Mouse (Mus musculus) heart, embryonic 11.5 days (tissue): ENCODE measurements around the gene Gm43302. TPM values are rescaled to one million over a fixed set of nuclear protein-coding genes. Genes with fewer than 3 reads are reported as not detected.
"Not testable (repeated sequence)": the region's sequence is repeated elsewhere in the genome, so short reads cannot be mapped to it uniquely, and the experiment has no call there.

Source experiments
- ATAC-seq: fragments of 200-750 bp; cut with Nextera tagmentation; replicated peaks from 2 replicates; pipeline ENCODE4 v1.8.0; 2017; ENCODE audit warnings: moderate library complexity; ENCODE audit not compliant: insufficient number of reproducible peaks, low FRiP score, low TSS enrichment
- H3K27ac ChIP-seq: fragments of 300-500 bp; sonication (generic); 2 replicates; pipeline ENCODE4 v1.5.1; 2014; ENCODE audit warnings: mild to moderate bottlenecking, low read depth, low read length
- H3K27me3 ChIP-seq: fragments of 300-500 bp; sonication (generic); 2 replicates; pipeline ENCODE4 v1.6.1; 2014; ENCODE audit warnings: mild to moderate bottlenecking, low read length, mixed read lengths; ENCODE audit not compliant: control insufficient read depth, insufficient read depth
- H3K36me3 ChIP-seq: fragments of 300-500 bp; sonication (generic); 2 replicates; pipeline ENCODE4 v1.6.1; 2014; ENCODE audit warnings: mild to moderate bottlenecking, low read length, moderate library complexity, mixed read lengths; ENCODE audit not compliant: control insufficient read depth, insufficient read depth
- H3K4me1 ChIP-seq: fragments of 300-500 bp; sonication (generic); 2 replicates; pipeline ENCODE4 v1.6.1; 2014; ENCODE audit warnings: low read length; ENCODE audit not compliant: control insufficient read depth, insufficient read depth
- H3K4me2 ChIP-seq: fragments of 300-500 bp; sonication (generic); 2 replicates; pipeline ENCODE4 v1.6.1; 2014; ENCODE audit warnings: mild to moderate bottlenecking, moderate library complexity
- H3K4me3 ChIP-seq: fragments of 300-500 bp; sonication (generic); 2 replicates; pipeline ENCODE4 v1.5.1; 2014; ENCODE audit warnings: low read depth, low read length
- H3K9ac ChIP-seq: fragments of 300-500 bp; sonication (generic); 2 replicates; pipeline ENCODE4 v1.6.1; 2014; ENCODE audit warnings: mild to moderate bottlenecking, low read depth, low read length, moderate library complexity
- H3K9me3 ChIP-seq: fragments of 300-500 bp; sonication (generic); replicated peaks from 2 replicates; pipeline ENCODE4 v1.6.1; 2016; ENCODE audit warnings: low read length; ENCODE audit not compliant: control insufficient read depth
- WGBS: fragments of 180-500 bp; shearing (Covaris S2); extraction: QIAGEN DNeasy Blood & Tissue Kit; methylation state at CpG from one replicate; pipeline ENCODE4 v1.1.7; 2014; ENCODE audit not compliant: insufficient replicate concordance; 5-methylcytosine and 5-hydroxymethylcytosine counted together
- polyA plus RNA-seq: library from polyadenylated mRNA; unstranded; fragments of >200 nt; fragmentation: Nextera tagmentation; extraction: Ambion mirVana; gene quantifications from 2 replicates; pipeline ENCODE4 v1.2.1, GENCODE M21; 2014

Gene Gm43302
- polyA plus RNA-seq, 1 experiment from 2014 or later, result not detected

DNA sequence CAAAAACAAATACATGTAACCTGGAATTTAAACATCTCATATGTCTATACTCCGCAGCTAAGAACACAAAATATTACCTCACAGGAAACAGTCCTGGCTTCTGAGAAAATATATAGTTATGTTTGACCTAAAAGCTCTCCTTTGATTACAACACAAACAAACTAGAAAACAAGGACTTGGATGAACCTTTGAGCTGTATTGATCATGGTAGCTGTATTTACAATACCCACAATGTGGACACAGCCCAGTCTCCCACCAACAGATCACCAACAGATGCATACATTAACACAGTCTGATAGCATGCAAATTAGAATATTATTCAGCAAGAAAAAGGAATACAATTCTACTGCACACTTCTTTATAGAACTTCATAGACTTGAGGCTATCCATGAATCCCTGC, 55.1 kb downstream of the Gm43302 start:
- 81% methylated on average over 1 of the region's 1 CpGs for WGBS

GRCm38 (mm10) chr5:105236040-105236439, 57.5 kb downstream of the Gm43302 start:
- H3K9me3 ChIP-seq, ATAC-seq, H3K27ac ChIP-seq, H3K9ac ChIP-seq, H3K27me3 ChIP-seq, H3K36me3 ChIP-seq, H3K4me2 ChIP-seq, H3K4me1 ChIP-seq, H3K4me3 ChIP-seq: not testable (repeated sequence)
- 81% methylated on average over 3 of the region's 3 CpGs for WGBS

More for the DNA sequence above, 55.1 kb downstream of the Gm43302 start:
- H3K9ac ChIP-seq, H3K36me3 ChIP-seq, H3K9me3 ChIP-seq, ATAC-seq, H3K27ac ChIP-seq, H3K4me3 ChIP-seq, H3K4me1 ChIP-seq, H3K27me3 ChIP-seq, H3K4me2 ChIP-seq: not testable (repeated sequence)

DNA sequence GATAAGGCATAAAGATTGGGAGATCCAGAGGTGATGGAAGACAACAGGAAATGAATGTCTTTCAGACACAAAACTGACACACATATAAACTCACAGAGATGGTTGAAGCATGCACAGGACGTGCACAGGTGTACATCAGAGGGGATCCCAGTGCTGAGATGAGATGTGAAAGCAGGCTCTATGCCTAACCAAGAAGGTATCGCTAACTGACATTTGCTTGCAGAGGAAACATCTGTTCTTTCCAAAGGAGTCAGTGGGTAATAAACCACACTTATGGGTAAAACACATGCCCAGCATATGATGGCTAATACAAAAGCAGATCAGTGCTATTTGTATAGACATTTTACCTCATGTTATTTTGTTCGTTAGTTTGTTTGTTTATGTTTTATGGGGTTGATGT, 84.5 kb downstream of the Gm43302 start:
- H3K9me3 ChIP-seq, ATAC-seq, H3K4me2 ChIP-seq, H3K27ac ChIP-seq, H3K27me3 ChIP-seq, H3K9ac ChIP-seq, H3K4me1 ChIP-seq, H3K36me3 ChIP-seq, H3K4me3 ChIP-seq: not testable (repeated sequence)
- no CpG with 5 or more reads among the region's 3 CpGs for WGBS

DNA sequence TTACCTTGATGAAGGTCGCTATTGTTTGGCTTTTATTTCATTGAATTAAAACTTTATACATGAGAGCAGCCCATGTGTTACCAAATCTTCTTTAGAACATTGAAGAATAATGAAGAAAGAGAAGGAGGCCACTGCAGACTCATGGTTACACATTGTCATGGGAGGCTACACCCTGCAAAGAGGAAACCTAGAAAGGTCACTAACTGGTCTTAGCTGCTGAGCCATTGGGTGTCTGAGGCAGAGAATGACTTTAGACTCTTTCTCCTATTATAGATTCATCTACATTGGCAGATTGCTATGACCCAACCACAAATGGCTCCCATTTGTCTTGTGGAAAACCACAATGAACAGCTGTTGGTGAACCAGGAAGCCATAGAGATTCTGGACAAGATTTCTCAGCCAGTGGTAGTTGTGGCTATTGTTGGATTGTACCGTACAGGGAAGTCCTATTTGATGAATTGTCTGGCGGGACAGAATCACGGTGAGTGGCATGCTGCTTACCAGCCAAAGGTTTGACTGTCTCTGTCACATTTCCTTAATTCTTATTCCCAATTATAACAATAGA, 92.6 kb downstream of the Gm43302 start:
- 82% methylated on average over 4 of the region's 4 CpGs for WGBS
- not testable (repeated sequence) for ATAC-seq, H3K27ac ChIP-seq, H3K9ac ChIP-seq, H3K4me3 ChIP-seq, H3K4me1 ChIP-seq, H3K9me3 ChIP-seq, H3K36me3 ChIP-seq, H3K27me3 ChIP-seq, H3K4me2 ChIP-seq

- ATAC-seq, H3K27me3 ChIP-seq, H3K36me3 ChIP-seq, H3K9ac ChIP-seq, H3K27ac ChIP-seq, H3K9me3 ChIP-seq, H3K4me3 ChIP-seq, H3K4me1 ChIP-seq, H3K4me2 ChIP-seq: not testable (repeated sequence)
- WGBS, result 82% methylated on average over 1 of the region's 1 CpGs
These were observed 94.3 kb downstream of the Gm43302 start for GRCm38 (mm10) chr5:105199149-105199548.

DNA sequence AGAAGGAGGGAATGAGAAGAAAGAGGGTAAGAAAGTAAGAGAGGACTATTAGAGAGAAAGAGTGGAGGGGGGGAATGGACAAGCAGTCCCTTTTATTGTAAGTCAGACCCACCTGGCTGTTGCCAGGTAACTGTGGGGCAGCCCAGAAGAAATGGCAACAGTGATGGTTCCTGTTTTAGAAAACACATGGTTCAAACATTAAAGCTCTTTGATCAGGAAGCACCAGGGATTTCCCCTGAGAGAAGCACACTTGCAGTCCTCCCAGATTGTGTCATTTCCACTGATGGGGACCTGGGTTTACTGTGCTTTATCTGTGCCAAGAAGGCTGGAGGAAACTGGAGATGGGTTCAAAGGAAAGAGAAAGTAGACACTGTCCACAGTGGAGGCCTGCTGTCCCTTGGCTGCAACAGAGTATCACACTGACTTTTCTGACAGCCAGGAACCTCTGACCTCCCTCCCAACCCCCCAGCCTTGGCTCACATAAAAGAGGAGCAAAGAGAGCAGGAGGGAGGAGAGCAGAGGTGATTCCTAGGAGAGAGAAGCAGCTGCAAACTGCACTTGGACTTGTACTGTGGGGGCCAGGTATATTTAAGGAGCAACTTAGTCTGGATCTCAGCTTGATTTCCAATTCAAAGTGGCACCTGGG, 95.5 kb downstream of the Gm43302 start:
- H3K9me3 ChIP-seq, H3K4me2 ChIP-seq, H3K9ac ChIP-seq, ATAC-seq, H3K27me3 ChIP-seq, H3K4me1 ChIP-seq, H3K4me3 ChIP-seq, H3K27ac ChIP-seq, H3K36me3 ChIP-seq: not testable (repeated sequence)

DNA sequence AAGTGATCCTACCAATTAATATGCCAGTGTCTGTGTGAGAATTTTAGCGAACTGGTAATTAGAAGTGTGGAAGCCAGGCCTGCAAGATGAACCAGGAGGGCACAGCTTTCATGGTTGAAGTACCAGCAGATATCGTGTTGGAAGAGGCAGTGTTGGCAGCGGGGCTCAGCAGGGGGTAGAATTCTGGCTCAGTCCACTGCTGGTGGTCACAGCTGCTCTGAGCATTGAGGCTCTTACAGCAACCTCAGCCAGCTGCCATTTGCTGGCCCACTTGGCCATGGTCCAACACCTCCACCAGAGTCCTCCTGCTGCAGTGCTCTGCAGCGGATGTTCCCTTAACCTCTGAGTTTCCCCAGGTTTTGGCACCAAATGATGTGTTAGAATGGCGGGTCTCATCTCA, 97.2 kb downstream of the Gm43302 start:
- WGBS, result 78% methylated on average over 5 of the region's 5 CpGs
- H3K27ac ChIP-seq, H3K9ac ChIP-seq, ATAC-seq, H3K27me3 ChIP-seq, H3K4me3 ChIP-seq, H3K4me1 ChIP-seq, H3K36me3 ChIP-seq, H3K9me3 ChIP-seq, H3K4me2 ChIP-seq: not testable (repeated sequence)

- not testable (repeated sequence) for H3K27me3 ChIP-seq, H3K4me1 ChIP-seq, H3K9ac ChIP-seq, H3K4me3 ChIP-seq, H3K27ac ChIP-seq, H3K4me2 ChIP-seq, H3K9me3 ChIP-seq, H3K36me3 ChIP-seq, ATAC-seq
- WGBS, result 75% methylated on average over 2 of the region's 2 CpGs
These were observed 101.0 kb downstream of the Gm43302 start for GRCm38 (mm10) chr5:105192536-105192935.

GRCm38 (mm10) chr5:105181446-105181845, 112.0 kb downstream of the Gm43302 start:
- Histone ChIP-seq H3K9ac (no peak overlapping the region), H3K36me3 (no peaks in the 10 kb centered on the region), H3K4me3 (no peak overlapping the region), H3K4me1 (no peaks in the 10 kb centered on the region), H3K4me2 (no peak overlapping the region), H3K27me3 (no peaks in the 10 kb centered on the region), H3K27ac (no peak overlapping the region), H3K9me3 (no peaks in the 10 kb centered on the region)
- no peak for ATAC-seq
